Mouse (Mus musculus): ENCODE measurements around the gene Cdhr5.

GRCm38 (mm10) chr7:141265411-141265738 is 11.2 kb downstream of the Cdhr5 start:
- TF ChIP-seq CTCF (IDR thresholded peaks at IDR 0.05; ENCODE audit: extremely low read depth, insufficient read depth, insufficient read length, insufficient replicate concordance) (no peak), POLR2A (IDR thresholded peaks at IDR 0.05; ENCODE audit: low read depth, low read length) (no peak)
